Comparison of ENCODE assay signal across 9 mouse cellular contexts in the genomic region with DNA sequence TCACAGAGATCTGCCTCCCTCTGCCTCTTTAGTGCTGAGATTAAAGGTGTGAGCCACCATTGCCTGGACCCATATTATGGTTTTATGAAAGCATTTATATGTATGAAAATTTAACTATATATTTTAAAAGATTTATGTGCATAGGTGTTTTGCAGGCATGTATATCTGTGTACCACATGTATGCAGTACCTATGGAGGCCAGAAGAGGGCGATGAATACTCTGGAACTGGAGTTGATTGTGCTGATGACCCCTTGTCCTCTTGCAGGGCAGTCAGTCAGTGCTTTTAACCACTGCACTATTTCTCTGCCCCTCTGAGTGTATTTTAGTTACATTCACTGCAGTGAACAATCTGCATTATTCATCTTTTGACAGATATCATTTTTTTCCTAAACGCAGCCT. TPM values are rescaled to one million over a fixed set of nuclear protein-coding genes. Genes with fewer than 3 reads are reported as not detected.
DNase-seq lines count a peak whose midpoint lies in the region; ATAC-seq and TF ChIP-seq lines count a peak whose summit lies in the region.
"Had no signal": no experiment of that assay in that cellular context is flagged by ENCODE, and none has a peak within 500 bp of the region (broad histone marks: within the 10 kb centered on the region; RNA-seq: fewer than 3 reads in every experiment).

No protein-coding gene starts in this region.

- no peaks in the 10 kb centered on the region for H3K9me3 ChIP-seq in liver, embryonic 14.5 days (ENCODE audit: control insufficient read depth, low read length)

- H3K27me3 ChIP-seq in liver, embryonic 14.5 days (ENCODE audit: control insufficient read depth, insufficient read depth, low read length) = no peaks in the 10 kb centered on the region

- 48% methylated on average over 2 of the region's 2 CpGs for WGBS in liver, embryonic 14.5 days (ENCODE audit: insufficient replicate concordance)

- H3K4me1 ChIP-seq in liver, embryonic 14.5 days (replicated peaks; ENCODE audit: control insufficient read depth in 2 of 2, insufficient read depth in 2 of 2, low read length in 1 of 2) = no peaks in the 10 kb centered on the region

- intact Hi-C loops in left cerebral cortex, postnatal 14 days (cut with DNase I) = loop anchor here (5.0 kb wide), 1 partner anchor 133 kb away; a partner anchor contains a TSS
- intact Hi-C loops in heart, postnatal 14 days (cut with DNase I) = loop anchor here (2.0 to 5.0 kb wide), 4 partner anchors 35 to 278 kb away; a partner anchor contains a TSS

- H3K4me2 ChIP-seq in liver, embryonic 14.5 days (ENCODE audit: low read depth) = no peak overlapping the region

- no peak overlapping the region for H3K4me3 ChIP-seq in liver, embryonic 14.5 days (ENCODE audit: insufficient read depth in 1 of 2, low read depth in 2 of 2, low read length in 2 of 2)
- H3K4me3 ChIP-seq: myocyte had no signal

- TF ChIP-seq CTCF in liver, embryonic 14.5 days (IDR thresholded peaks at IDR 0.05; ENCODE audit: low read depth) = peak; percentile 83

- DNase-seq in left cerebral cortex, postnatal 14 days (ENCODE audit: low spot score in 2 of 2) = peak; percentile 54 to 68
- no peak for DNase-seq in left cerebral cortex, adult 11 months (ENCODE audit: low spot score)
- peak; percentile 52 for DNase-seq in MEL-GATA-1-ER (ENCODE audit: extremely low read depth, low read depth)
- DNase-seq in c-Kit-negative CD71-positive TER-119-positive erythroid progenitor cells, embryonic 14.5 days (ENCODE audit: low read depth, low spot score) = peak; percentile 71
- DNase-seq in heart, postnatal 14 days = peak; percentile 54 to 75
- peak; percentile 58 to 59 (median 58) for DNase-seq in liver, embryonic 14.5 days (ENCODE audit: low read depth in 3 of 3, low spot score in 3 of 3)
- peak; percentile 64 to 85 for DNase-seq in spleen, postnatal 10 days (ENCODE audit: low spot score in 2 of 2)

- no peak overlapping the region for H3K27ac ChIP-seq in liver, embryonic 14.5 days

- no peak overlapping the region for H3K9ac ChIP-seq in liver, embryonic 14.5 days (replicated peaks)

- ATAC-seq in liver, embryonic 14.5 days (ENCODE audit: insufficient read depth) = peak; percentile 67; the same call in 1 of the 2 replicates

- H3K36me3 ChIP-seq in liver, embryonic 14.5 days (replicated peaks; ENCODE audit: control insufficient read depth, insufficient read depth, low read depth) = no peaks in the 10 kb centered on the region

- TF ChIP-seq EP300 in liver, embryonic 14.5 days (IDR thresholded peaks at IDR 0.05; ENCODE audit: low read depth) = no peak

RNA-seq across cellular contexts. Expression of a gene that starts 8.0 kb away (rescaled TPM):
- 10 to 100 TPM; 30.7 to 31.4 TPM for total RNA-seq in left cerebral cortex, postnatal 14 days (2021)
- total RNA-seq in heart, postnatal 14 days (2021) = 10 to 100 TPM; 31.0 to 33.0 TPM
- polyA plus RNA-seq in liver, embryonic 14.5 days (2012; rRNA removed) = 4.3 and 4.8 TPM in 2 replicates
- 13.3 and 14.5 TPM in 2 replicates for polyA plus RNA-seq in liver, embryonic 14.5 days (2014; fragmentation: Nextera tagmentation; extraction: Ambion mirVana)

RNA-seq across cellular contexts. Expression of a gene that starts 9.8 kb away (rescaled TPM):
- 10 to 100 TPM; 18.7 to 25.4 TPM for total RNA-seq in left cerebral cortex, postnatal 14 days (2021)
- 10 to 100 TPM in 1 of 2 experiments, 1 to 10 TPM in 1; 3.4 to 24.9 TPM for total RNA-seq in heart, postnatal 14 days (2021)
- polyA plus RNA-seq in liver, embryonic 14.5 days (2012; rRNA removed) = not detected in 2 replicates
- not detected in 2 replicates for polyA plus RNA-seq in liver, embryonic 14.5 days (2014; fragmentation: Nextera tagmentation; extraction: Ambion mirVana)
- polyA plus RNA-seq: gonadal fat pad, adult 2 months; myocyte had no signal

RNA-seq across cellular contexts. Expression of a gene that starts 29.2 kb away (rescaled TPM):
- 10 to 100 TPM; 93.4 TPM for total RNA-seq in left cerebral cortex, postnatal 14 days (2021)
- total RNA-seq in heart, postnatal 14 days (2021) = 10 to 100 TPM; 83.7 to 91.1 TPM
- polyA plus RNA-seq in liver, embryonic 14.5 days (2012; rRNA removed) = 146 and 246 TPM in 2 replicates
- 108 and 129 TPM in 2 replicates for polyA plus RNA-seq in liver, embryonic 14.5 days (2014; fragmentation: Nextera tagmentation; extraction: Ambion mirVana)

RNA-seq across cellular contexts. Expression of a gene that starts 38.3 kb away (rescaled TPM):
- total RNA-seq in left cerebral cortex, postnatal 14 days (2021) = 10 to 100 TPM; 41.9 to 42.6 TPM
- 10 to 100 TPM; 17.8 to 18.8 TPM for total RNA-seq in heart, postnatal 14 days (2021)
- polyA plus RNA-seq in liver, embryonic 14.5 days (2012; rRNA removed) = 16.2 and 25.6 TPM in 2 replicates
- polyA plus RNA-seq in liver, embryonic 14.5 days (2014; fragmentation: Nextera tagmentation; extraction: Ambion mirVana) = 30.0 and 32.9 TPM in 2 replicates

RNA-seq across cellular contexts. Expression of a gene that starts 52.3 kb away (rescaled TPM):
- 100 to 1,000 TPM; 109 to 110 TPM for total RNA-seq in left cerebral cortex, postnatal 14 days (2021)
- 1 to 10 TPM; 1.6 to 2.0 TPM for total RNA-seq in heart, postnatal 14 days (2021)
- polyA plus RNA-seq in liver, embryonic 14.5 days (2012; rRNA removed) = 0.95 and 1.0 TPM in 2 replicates
- polyA plus RNA-seq in liver, embryonic 14.5 days (2014; fragmentation: Nextera tagmentation; extraction: Ambion mirVana) = 0.33 and 0.45 TPM in 2 replicates
